Mouse (Mus musculus) adrenal gland, postnatal 4 days (tissue): ENCODE data around the gene Tmem60. TPM values are rescaled to one million over a fixed set of nuclear protein-coding genes. Genes with fewer than 3 reads are reported as not detected.

Experiments
- DNase-seq, 2 experiments: peaks; one replicate each; pipeline ENCODE4 v3.0.0; 2021 to 2022; ENCODE audit warnings: low spot score in 2 of 2, mixed read lengths in 2 of 2
- total RNA-seq, 2 experiments: library from RNA; stranded (reverse); gene quantifications; 2 replicates each; pipeline ENCODE4 v1.2.3; 2021

Gene Tmem60
- total RNA-seq, 2 experiments from 2014 or later: 24.5 to 27.6 TPM

DNA sequence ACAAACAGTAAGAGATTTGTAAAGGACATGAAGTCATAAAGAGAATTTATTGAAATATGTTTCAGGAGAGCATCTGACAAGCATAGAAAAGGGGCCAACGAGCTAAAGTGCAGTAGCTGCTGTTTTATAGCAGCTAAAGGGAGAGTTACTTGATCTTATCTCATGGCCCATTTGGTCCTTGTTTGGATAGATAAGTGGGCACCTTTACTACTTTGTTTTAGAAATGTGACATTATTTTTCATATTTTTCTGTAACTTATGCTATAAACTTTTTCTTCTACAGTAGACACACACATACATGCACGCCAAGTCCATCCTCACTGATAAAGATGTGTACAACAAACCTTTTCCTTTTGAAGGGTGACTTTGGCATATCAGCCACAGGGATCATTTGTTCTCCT is 23.4 kb downstream of the Tmem60 start:
- no peak for DNase-seq

DNA sequence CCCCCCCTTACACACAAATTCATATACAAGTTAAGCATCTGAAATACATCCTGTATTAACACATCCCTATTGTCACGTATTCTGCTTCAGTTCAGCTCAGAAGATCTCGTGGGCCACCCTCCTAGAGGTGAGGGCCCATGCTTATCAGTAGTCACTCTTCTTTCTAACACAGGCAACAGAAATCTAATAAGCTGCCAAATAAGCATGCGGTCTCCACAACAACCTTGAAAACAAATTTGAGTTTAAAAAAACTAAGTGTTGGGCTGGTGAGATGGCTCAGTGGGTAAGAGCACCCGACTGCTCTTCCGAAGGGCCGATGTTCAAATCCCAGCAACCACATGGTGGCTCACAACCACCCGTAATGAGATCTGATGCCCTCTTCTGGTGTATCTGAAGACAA is 24.2 kb downstream of the Tmem60 start:
- no peak for DNase-seq

DNA sequence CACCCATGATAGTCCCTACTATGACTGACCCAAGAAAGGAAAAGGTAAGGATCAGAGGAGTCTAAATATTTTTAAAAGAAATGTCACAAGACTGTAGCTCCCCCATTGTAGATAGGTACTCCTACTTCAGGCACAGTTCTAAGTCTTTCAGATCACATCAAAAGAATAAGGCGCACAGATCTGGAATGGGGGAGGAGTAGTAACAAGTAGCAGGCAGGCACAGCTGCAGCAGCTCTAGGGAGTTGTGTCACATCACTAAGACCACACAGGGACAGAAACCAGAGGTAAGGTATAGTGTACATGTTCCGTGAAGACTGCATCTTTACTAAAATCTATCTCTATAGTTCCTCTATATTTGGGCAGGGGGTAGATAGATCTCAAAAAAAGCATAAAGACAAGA is 29.8 kb downstream of the Tmem60 start:
- no peak for DNase-seq

DNA sequence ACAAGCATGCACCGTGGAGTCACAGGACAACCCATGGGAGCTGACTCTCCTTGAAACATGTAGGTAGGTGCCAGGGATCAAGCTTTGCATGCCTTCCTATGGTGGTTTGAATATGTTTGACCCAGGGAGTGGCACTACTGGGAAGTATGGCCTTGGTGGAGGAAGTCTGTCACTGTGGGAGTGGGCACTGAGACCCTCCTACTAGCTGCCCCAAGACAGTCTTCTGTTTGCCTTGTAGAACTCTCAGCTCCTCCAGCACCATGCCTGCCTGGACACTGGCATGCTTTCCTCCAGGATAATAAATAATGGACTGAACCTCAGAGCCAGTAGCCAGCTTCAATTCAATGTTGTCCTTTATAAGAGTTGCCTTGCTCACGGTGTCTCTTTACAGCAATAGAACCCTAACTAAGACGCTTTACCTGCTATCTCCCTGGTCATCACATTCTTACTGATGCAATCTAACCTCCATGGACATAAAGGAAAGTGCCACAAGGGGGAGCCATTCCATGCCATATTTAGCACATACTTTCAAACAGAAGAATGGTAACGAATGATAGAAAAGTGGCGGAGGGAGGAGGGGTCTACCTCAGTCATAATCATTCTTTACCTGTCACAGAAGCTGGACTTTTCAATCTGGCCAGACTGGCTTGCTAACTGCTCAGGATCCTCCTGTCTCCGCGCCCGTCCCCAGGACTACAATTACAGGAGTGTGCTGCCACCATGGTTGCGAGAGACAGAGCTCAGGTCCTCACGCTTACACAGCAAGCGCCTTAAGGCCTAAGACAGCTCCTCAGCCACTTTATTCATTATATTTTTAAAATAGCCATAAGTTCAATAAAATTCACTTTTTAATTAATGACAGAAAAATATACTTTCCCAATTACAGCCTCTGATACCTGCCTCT is 31.6 kb downstream of the Tmem60 start:
- DNase-seq: peak; percentile 24 to 26

DNA sequence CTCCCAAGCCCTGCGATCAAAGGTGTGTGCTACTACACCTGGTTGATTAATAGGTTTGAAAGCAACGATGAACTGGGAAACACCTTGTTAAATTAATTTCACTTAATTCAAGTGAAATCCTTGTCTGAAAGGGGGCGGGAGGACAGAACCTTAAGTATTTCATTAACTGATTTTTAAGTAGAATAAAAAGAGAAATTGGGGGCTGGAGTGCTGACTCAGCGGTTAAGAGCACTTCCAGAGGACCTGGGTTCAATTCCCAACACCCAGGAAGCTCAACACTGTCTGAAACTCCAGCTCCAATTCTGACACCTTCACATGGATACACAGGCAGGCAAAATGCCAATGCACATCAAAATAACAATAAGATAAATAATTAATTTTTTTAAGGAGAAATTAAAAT is 37.0 kb downstream of the Tmem60 start:
- DNase-seq: no peak

DNA sequence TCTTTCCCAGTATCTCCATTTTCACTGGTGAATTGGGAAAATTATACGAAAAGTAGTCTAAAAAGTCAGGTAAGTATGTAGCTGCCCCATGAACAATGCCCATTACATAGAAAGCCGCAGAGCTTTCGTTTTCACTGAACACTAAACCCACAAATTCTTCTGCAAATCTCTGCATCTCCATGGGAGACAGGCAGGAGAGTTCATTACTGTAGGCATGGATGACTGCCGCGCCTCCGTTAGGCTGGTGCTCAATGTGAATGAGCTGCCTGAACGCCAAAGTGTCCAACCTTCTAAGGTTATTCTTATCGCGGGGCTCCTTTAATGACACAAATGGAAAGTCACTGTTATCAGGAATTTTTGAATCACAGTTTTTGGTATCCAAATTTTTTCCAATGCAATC is 37.6 kb downstream of the Tmem60 start:
- no peak for DNase-seq

DNA sequence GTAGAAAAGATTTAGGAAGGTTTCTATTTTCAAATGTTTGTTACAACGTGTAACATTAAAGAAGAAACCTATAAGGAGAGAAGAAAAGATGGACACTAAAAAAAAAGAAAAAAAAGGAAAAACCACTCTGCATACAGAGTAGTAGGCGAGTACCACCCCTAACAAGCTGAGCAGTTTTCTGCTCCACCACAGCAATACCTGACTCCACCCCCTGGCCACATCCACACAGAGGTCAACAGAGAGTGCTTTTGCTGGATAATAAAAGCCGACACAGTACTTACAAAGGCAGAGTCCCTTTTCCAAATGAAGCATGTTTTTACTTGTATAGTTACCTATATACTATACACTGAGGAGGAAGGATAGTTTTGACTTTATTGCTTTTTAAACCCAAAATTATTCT is 42.6 kb downstream of the Tmem60 start:
- DNase-seq: no peak

DNA sequence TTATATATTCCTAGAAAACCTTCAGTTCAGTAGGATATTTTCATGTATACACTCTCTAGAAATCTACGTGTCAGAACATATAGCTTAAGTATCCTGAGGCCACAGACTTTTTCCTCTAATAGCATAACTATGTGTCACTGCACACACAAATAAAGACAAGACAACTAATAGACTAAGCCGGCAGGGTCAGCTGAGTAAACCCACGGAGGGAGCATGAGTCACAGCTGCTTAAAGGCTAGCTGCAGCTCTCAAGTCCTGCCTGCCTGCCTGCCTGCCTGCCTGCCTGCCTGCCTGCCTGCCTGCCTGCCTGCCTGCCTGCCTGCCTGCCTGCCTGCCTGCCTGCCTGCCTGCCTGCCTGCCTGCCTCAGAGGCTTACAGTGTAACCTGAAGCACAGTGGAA is 43.5 kb downstream of the Tmem60 start:
- no peak for DNase-seq

DNA sequence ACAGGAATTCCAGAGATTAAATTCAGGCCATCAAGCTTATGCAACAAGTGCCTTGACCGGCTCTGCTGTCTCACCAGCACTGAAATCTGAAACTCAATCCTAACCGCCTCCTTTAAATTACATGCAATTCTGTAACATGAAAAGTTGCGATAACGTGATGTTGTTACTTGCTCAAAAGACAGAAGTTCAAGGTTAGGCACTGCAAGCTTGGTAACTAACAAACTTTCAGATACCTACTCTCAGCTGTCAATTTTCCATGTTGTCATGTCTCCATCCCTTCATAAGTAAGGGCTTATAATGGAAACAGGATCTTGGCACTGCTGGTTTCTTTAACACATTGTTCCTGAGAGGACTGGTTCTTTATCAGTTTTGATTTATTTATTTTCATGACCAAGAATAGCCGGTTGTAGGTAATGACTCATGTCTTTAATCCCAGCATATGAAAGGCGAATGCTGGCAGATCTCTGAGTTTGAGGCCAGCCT is 47.7 kb downstream of the Tmem60 start:
- no peak for DNase-seq

DNA sequence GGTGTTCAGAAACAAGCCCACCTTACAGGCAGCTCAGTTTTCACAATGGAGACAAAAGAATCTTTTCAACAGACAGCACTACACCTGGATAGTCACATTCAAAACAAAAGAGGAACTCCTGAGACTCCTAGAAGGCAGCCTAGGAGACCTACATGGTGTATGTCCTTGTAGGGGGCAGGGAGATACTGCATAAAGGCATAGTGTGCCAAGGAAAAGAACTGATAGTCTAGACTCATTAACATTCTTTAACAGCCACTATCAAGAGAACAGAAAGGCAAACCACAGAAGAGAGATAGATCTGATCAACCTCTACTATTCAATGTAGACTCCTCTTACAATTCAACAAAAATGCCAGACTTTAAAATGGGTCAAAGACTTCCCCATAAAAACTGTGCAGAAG is 48.4 kb downstream of the Tmem60 start:
- no peak for DNase-seq

DNA sequence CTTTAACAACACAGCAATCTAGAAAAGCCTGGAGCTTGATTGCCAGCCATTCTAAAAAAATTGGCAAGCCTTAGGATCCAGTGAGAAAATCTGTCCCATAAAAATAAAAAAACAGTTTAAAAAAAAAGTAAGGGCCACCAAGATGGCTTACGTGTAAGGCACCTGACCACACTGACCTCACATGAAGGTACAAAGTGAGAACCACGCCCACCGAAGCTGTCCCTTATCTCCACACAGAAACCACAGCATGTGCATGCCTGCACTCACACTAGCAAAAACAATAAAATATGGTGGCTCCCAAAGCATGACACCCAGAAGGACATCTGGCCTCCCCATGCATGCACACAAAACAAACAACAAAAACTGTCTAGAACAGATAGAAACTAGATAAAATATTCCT is 49.3 kb downstream of the Tmem60 start:
- DNase-seq: no peak

DNA sequence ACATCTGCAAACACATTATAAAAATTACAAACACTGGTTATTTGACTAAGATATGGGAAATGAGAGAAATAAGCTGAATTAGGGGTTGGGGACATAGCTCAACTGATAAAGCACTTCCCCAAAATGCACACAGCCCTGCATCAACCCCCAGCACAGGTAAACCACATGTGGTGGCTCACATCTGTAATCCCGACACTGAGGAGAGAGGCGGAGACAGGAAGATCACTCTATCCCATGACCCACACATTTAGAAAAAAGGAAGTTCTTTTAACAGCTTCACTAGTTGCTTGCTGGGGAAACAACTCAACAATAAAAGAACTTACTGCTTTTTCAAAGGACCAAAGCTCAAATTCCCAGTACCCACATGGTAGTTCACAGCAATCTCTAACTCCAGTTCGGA is 50.6 kb downstream of the Tmem60 start:
- no peak for DNase-seq

DNA sequence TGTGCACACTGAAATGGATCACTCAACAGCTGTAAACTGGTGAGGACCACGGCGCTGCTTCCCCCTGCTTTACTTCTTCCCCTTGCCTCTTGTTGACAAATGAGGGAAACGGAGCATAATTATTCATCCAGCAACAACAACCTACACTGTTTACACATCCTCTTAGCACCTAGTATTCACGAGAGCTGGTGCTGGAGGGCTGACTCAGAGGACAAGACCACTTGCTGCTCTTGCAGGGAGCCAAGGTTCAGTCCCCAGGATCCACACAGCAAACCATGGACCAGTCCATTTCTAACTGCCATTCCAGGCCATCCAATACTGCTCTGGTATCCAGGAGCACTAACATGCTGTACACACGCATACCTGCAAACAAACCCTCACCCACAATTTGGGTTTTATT is 53.9 kb downstream of the Tmem60 start:
- DNase-seq: no peak

Other genes with a start within 250 kb of the Tmem60 start
- 10 to 100 TPM; 13.9 to 14.6 TPM for gene Phtf2, start 67 bp upstream of the Tmem60 start, total RNA-seq
- gene Rsbn1l, start 74.2 kb downstream of the Tmem60 start, total RNA-seq: 10 to 100 TPM; 19.5 to 21.8 TPM
- gene Ptpn12, start 173.7 kb downstream of the Tmem60 start, total RNA-seq: 10 to 100 TPM; 52.2 to 55.8 TPM